Mouse (Mus musculus) mouse trophoblast stem cell (cell line): ENCODE results near the gene Ttc8.

Experiments used
- in situ Hi-C, 2 experiments: fragments of 300-500 bp; cut with MseI, MboI; formaldehyde crosslinking; loops; 2 replicates in 1 of 2; 3 replicates in 1 of 2; pipeline ENCODE4 v1.15.1; 2025

The Ttc8 gene

DNA sequence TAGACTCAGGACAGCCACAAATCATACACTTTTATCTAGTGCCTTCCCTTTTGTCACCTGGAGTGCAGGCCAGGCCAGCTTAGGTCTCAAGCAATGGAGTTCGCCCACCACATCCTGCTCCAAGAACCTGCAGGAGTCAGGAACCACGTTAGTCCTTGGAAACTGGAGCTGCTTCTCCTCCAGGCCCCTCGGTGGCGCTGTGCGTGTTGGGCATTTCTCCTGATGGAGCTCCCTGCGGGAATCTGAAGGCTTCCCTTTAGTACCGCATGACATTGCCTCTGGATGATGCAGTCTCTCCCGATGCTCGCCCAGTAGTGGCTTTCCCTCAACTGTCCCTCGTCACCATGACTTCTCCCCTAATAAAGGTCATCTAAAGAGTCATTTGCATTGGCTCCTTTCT is 53.1 kb downstream of the Ttc8 start:
- in situ Hi-C loops, result no loop called here

DNA sequence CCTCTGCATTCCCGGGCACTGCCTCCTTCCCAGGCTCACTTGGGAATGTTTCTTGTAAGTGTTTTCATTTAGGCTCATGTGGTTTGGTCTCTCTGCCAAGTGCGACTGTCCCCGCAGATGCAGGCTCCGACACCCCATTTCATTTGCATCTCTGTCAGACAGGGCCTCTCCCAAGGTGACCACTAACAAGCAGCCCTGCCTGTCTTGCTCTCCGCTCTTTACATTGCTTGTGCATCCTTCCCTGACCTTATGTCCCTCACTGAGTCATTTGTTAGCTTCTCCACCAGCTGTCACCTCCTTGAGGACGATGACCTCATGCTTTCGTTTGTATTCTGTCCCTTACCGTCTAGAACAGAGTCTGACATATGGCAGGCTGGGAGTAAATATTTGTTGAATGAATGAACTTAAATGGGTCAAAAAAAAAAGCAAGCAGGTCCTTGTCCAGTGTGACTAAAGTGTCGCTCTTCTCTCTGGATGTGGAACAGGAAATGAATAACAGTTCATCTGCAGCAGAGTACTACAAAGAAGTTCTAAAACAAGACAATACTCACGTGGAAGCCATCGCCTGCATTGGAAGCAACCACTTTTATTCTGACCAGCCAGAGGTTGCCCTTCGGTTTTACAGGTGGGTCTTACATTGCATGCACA is 53.9 kb downstream of the Ttc8 start:
- in situ Hi-C loops, result no loop called here

DNA sequence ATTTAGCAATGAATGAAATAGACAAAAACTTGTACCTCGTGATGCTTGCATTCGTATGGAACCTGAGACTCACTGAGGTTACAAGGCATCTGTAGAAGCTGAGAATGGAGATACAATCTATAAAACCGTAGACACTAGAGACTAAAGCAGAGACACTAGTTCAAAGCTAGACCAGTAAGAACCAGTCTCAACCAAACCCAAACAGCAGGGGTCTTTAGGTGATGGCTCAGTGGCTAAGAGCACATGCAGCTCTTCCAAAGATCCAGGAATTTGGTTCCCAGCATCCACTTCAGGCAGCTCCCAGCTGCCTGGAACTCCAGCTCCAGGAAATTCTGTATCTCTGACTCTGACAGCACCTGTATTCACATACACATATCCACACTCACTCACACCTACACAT is 60.7 kb downstream of the Ttc8 start:
- in situ Hi-C loops, result no loop called here

DNA sequence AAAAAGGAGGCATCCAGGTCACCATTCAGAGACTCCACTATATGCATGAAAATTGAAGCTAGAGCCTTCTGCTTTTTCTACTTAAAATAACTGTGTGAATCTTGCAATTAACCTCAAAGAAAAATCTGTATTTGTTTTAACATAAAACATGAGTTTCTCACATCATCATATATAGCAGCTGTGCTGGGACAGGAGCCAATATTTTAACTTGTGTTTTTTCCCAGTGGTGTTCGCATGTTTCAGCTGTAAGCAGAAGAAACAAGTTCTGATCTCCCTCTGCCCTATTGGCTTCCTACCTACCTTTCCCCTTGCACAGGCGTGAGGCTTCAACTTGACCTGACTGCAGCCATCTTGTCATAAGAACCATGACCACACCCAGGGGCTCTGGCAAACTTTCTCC is 64.4 kb downstream of the Ttc8 start:
- in situ Hi-C loops, result no loop called here

DNA sequence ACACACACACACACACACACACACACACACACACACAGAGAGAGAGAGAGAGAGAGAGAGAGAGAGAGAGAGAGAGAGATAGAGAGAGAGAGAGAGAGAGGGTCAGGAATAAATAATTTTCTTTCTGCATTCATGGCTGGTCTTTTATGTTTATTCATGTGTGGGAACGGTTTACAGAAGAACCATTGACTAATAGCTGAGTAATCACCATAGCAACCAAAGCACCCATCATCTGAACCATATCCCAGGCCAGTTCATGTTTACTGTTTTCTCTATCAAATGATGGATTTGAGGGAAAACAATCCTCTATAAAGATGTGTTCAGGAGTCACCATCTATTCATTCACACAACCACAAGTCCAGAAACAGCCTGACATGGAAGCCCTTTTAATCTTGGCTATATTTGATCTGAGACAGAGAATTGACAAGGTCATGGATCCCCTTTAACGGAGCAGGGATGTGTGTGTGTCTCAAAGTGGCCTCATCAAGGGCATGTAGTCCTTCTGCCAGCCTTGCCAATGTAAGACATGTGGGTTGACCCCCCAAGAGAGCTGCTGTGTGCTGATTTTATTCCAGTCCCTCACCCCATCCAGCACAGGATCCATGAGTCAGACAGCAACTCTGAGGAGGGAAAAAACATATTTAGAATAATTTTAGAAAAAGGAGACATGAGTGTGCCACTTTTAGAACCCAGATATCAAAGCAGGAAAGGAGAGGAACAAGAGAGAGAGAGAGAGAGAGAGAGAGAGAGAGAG is 70.9 kb downstream of the Ttc8 start:
- in situ Hi-C loops, result no loop called here

DNA sequence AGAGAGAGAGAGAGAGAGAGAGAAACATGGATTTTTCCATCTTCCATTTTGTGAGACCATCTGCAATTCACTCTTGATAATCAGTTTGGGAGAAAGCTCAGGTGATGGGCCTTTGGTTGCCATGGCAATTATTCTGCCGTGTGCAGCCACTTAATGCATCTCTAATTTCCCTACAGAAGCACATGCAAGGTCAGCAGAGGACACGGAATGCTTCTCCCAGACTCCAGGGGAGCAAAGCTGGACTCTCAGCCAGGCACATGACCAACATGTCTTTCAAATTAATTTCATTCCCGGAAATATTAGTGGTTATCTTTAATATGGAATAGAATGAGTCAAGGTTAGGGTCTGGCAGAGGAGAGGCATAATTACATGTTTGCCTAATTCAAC is 71.4 kb downstream of the Ttc8 start:
- in situ Hi-C loops, result no loop called here

DNA sequence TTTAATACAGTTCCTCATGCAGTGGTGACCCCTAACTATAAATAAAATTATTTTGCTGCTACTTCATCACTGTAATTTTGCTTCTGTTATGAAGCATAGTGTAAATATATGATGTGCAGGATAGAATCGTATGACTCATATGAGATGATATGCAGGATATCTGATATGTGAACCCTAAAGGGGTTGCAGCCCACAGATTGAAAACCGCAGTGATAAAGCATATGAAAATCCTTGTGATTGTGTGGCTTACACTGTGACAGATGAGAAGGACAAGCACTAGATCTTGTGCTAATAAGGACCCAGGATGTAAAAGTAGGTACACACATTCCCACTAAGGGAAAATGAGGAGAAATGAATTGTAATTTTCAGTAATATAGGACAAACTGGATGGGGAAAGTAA is 73.4 kb downstream of the Ttc8 start:
- in situ Hi-C loops, result no loop called here

DNA sequence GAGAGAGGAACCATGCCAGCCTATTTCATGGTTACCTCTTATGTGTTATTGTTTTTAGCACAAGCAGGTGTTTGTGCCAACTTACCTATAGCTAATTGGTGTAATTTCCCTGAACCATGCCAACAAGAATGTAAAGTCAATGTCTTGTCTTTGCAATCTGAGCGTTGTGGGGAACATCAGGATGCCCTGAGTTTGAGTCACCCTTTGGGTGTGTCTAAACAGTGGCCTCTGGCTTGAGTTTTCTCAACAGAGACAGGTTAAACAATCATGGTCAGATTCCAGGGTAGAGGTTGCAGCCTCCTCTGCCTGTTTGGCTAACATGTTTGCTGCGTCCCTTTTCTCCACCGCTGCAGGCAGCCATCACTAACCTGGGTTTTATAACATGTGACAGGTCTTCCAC is 74.0 kb downstream of the Ttc8 start:
- in situ Hi-C loops, result no loop called here

DNA sequence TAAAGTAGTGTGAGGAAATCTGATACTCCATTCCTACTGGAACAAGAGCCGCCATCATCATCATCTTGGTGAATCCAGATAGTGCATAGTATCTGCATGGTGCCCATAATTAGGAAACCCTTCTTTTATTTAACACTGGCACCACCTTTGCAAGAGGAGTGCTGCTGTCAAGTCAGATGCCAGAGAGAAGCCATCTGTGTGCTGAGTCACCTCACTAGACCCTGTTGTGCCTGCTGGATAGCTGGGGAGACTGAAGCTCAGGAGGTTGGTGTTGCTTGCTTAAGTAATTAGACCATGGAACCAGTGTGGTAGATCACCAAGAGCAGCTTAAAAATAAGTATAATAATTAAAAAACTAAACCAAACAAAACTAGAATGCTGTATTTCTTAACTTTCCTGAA is 75.5 kb downstream of the Ttc8 start:
- in situ Hi-C loops, result no loop called here

DNA sequence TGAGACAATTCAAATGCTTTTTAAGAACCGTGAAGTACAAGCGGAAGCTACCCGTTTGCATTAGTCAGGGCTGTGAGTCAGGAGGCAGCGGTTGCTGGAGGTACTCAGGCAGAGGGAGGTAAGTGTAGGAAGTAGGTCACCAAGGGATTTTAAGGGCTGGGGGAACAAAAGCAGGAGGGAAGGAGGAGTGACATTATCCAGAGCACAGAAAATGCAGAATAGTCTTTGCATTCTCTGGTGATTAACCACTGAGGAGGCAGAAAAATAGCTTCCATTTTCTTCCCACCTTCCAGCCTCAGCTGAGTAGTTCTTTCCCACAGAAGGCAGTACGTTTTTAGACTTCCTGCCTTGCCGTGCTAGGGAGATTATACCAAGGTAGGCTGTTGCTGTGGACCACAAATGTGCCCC is 76.2 kb downstream of the Ttc8 start:
- in situ Hi-C loops, result no loop called here

DNA sequence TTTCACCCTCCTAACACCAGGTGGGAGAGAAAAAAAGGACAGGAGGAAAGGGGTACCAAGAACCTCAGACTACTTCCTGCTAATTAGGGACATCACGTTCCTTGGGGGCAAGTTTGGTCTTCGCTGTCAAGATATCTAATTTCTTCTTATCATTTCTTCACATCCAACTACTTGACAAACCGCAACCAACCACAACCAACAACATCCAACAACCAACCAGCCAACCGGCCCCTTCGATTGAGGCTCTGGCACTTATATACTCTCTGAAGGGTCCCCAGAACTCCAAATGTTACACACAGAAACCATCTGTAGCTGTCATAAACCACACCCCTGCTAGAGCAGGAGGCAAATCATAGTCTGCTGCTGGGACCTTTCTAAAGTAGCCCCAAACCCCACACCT is 76.7 kb downstream of the Ttc8 start:
- in situ Hi-C loops, result no loop called here

DNA sequence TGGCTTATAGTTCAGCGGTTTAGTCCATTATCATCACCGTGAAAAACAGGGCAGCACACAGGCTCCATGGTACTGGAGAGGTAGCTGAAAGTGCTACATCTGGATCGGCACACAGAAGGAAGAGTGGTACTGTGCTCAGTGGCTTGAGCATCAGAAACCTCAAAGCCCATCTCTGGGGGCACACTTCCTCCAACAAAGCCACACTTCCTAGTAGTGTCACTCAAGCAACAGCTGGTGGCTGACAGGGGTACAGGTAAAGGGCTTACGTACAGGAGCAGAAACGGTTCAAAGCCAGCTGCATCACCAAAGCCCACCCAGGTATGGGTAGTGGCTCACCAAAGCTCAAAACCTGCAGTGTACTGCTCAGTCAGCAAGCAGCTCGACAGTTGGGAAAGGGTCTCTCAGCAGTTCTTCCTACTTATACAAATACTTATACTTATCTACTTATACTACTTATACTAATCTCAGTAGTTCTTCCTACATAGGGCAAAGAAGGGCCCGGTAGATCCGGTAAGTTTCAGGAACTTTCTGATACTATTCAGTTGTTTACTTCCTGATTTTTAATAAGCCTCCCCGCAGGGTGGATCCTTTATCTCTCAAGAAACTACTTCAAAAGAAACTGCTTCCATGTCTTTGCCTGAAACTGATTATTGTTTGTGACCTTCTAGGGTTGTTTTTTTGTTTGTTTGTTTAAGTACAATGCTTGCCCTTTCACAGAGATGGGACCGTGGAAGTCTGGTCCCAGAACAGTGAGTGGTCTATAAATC is 78.5 kb downstream of the Ttc8 start:
- in situ Hi-C loops, result no loop called here

DNA sequence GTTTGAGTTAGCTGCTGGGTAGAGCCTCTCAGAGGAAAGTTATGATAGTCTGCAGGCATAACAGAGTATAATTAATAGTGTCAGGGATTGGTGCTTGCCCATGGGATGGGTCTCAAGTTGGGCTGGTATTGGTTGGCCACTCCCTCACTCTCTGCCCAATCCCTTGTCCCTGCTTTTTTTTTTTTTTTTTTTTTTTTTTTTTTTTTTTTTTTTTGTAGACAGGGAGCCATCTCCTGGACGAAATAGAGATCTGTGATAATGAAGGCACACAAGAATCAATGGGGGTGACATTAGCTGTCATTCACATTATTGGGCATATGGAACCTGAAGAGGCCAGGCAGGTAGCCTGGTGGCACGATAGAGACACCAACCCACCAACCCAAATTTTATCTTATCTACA is 79.9 kb downstream of the Ttc8 start:
- in situ Hi-C loops, result no loop called here

DNA sequence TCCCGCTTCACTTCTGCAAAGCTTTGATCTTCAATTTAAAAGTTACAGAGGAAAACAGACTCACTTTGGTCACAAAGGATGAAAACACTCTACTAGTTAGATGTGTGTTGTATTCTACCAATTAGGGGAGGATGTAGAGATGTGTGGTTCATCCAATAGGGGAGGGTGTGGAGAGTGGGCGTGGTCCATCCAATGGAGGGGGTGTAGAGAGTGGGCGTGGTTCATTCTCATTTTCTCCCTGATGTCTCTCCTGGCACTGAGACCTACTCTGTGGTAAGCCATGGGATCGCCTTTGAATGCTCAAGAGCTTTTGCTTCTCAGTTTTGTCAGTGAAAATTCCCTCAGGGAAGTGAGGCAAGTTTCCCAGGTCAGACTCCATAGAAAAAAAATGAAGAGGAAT is 82.7 kb downstream of the Ttc8 start:
- in situ Hi-C loops, result no loop called here

DNA sequence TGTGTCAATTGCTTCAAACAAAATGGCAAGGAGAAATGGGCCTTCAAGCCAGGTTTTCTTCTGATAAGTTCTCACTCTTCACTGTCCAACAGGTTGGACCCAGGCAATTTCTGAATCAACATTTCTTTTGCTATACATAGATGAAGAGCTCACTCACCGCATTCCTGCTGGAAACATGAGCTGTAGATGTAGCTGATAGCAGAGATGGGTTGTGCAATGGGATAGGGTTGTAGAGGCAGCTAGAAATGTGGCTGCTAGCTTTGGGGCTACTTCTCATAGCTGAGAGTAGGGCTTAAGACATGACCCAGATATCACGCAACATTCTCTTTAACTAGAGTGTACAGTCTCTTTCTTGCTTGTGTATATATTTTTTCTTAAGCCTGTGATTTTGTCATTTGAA is 84.4 kb downstream of the Ttc8 start:
- in situ Hi-C loops, result no loop called here

DNA sequence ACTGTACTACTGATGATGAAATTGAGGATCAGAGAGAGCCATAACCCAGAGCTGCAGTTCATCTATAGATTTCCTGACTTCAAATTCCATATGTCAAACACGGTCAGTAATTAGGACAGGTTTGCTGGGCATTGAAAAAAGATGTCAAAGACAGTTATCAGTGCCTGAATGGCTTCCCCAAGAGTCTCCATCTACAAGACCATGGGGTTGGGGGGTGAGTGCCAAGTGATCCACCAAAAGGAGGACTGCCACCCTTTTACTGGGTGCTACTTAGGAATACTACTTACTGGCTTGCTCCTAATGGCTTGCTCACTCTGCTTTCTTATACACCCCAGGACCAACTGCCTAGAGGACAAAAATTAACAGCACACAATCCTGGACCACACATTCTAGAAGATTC is 88.4 kb downstream of the Ttc8 start:
- in situ Hi-C loops, result no loop called here

DNA sequence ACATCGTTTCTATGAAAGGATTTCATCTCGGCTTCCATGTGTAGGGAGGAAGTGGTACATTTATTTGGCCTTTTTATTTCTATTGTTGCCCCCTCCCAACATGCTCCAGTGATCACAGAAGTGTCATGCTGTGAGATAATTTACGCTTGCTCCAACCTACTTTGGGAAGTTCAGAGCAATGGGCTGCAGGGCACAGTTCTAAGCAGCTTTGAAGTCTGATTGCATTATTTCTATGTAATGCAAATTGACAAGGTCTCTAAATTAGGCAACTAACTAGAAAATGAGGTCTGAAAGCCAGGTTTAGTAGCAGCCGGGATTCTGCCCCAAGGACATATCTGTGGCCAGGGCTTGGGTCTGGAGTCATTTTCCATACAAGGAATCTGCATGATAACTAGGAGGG is 89.1 kb downstream of the Ttc8 start:
- in situ Hi-C loops, result no loop called here

DNA sequence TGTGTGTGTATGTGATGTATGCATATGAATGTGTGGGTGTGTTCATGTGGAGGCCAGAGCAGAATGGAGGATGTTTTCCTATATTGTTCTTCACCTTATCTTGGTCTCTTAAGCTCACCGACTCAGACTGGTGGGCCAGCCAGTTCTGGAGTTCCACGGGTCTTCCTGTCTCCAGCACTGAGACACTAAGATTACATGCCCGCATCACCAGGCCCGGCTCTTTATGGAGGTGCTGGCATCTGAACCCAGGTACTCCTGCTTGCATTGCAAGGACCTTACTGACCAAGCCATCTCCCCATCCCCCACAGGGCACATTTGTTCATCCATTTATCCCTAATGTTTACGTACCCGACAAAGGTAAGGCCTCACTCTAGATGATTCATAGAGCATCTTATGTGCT is 89.7 kb downstream of the Ttc8 start:
- in situ Hi-C loops, result no loop called here

DNA sequence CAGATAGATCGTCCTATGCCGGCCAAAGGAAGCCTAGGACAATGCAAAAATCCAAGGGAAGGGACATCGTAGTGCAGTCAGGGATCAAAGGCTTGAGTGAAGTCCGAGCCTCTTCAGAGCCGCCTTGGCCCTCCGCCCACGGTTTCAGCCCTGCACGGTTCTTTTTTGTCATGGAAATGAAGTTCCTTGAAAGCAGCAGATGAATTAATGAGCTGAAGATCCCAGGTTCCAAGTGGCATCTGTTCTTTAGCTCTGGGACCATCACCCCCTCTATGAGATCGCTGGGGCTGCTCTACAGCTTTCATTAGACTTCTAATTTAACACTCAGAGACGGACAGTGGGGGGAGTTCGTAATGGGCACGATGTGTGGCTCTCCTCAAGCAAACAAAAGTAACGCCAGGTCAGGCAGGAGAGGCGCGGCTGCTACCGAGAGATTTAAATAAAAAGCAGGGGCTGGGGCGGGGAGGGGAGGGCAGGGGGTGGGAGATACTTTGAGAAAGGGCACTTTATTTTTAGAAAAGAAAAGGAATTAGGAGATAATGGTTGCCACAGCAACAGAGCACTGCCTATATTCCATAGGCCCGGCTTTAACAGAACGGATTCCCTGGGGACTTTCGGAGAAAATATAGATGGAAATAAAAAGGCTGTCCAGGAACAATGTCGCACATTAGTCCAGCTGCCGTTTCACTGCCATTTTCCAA is 90.9 kb downstream of the Ttc8 start:
- in situ Hi-C loops, result no loop called here

DNA sequence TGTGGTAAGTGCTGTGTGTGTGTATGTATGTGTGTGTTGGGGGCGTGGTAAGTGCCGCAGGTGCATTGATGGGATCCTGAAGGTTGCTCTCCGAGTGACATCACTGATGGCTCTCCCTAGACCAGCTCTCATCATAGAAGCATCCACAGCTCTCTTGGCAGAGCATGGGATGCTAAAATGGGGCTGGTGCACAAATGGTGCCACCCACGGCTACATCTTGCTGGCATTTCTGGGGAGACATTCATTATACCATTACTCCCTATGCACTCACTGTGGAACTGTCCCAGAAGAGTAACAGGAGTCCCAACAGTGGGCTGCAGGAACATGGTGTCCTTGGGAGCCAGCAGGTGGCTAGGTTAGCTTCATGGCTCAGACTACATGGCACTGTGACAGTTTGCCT is 95.5 kb downstream of the Ttc8 start:
- in situ Hi-C loops, result no loop called here

DNA sequence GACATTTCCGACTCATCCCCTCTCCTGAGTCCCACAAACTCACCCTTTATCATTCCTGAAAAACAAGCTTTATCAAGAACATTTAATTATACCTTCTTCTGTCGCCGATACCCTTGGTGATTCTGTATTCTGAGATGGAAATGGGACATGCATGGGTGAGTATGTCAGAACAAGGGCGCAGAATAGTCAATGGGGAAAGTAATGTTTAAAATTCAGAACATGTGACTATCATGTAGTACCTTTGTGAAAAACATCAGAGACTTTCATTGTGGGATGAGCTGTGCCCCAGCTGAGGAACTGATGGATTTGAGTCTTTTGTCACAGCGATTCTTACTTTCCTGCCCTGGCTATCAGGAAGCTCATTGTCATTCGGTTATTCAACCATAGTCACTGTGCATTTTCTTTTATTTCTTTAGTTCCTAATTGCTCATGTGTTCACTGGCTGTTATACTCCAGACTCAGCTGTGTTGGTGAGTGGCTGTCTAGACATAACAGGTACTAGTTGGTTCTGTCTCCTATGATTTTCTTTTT is 104.1 kb downstream of the Ttc8 start:
- in situ Hi-C loops, result no loop called here

DNA sequence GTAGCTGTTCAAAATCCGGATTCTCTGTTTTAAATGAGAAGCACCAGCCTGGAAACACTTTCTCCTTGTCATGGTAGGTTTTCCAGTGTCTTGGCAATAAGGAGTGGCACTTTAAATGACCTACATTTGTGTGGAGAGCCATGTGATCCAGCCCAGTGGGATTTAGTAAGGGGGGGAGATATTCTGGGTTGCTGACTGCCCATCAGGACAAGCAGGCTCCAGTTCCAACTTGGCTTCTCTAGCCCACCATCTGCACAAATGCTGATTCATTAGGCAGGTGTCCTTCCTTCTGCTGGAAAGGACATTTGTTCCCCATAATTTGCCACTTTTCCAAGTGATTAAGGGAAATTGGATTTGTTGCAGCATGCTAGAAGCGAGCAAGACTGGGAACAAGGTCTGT is 105.9 kb downstream of the Ttc8 start:
- in situ Hi-C loops, result no loop called here
